In the genomic region with DNA sequence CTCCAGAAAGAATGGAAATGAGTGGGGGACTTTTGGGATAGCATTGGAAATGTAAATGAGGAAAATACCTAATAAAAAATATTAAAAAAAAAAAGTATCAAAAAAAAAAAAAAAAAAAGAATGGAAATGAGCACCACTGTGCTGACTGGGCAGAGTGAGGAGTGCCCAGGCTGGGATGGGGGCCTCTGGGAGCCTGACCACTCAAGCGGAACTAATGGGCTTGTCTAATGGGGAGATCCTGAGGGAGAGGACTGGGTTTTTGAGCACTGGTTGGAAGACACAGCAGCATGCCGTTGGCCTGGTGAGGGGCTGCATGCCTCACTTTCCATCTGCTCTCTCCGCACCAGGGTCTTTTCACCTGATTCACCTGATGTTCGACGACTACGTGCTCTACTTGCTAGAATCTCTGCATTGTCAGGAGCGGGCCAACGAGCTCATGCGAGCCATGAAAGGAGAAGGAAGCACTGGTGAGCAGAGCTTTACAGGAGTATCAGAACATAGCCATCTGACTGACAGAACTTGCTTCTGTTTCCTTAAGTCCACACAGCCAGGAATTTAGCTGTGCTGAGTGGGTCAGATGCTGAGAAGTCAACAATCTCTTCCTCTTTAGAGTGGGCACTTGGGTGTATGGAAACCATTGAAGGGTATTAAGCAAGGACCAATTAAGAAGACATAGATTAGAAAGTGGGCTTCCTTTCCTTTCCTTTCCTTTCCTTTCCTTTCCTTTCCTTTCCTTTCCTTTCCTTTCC, we compare ENCODE assay signal across 25 mouse cellular contexts. TPM values are rescaled to one million over a fixed set of nuclear protein-coding genes. Genes with fewer than 3 reads are reported as not detected.
DNase-seq lines count a peak whose midpoint lies in the region; ATAC-seq lines count a peak whose summit lies in the region.
"Had no signal": no experiment of that assay in that cellular context is flagged by ENCODE, and none has a peak within 500 bp of the region (broad histone marks: within the 10 kb centered on the region; RNA-seq: fewer than 3 reads in every experiment).

No protein-coding gene starts in this region.

- H3K36me3 ChIP-seq in embryonic facial prominence, embryonic 11.5 days (replicated peaks; ENCODE audit: control insufficient read depth, insufficient read depth, low read depth, low read length): no peaks in the 10 kb centered on the region
- H3K36me3 ChIP-seq in embryonic facial prominence, embryonic 10.5 days (replicated peaks): no peaks in the 10 kb centered on the region
- H3K36me3 ChIP-seq in kidney, embryonic 16.5 days (ENCODE audit: insufficient read depth, low read length): no peaks in the 10 kb centered on the region
- H3K36me3 ChIP-seq in midbrain, embryonic 10.5 days: peaks cover 70% of the 10 kb centered on the region
- H3K36me3 ChIP-seq in midbrain, embryonic 15.5 days (replicated peaks): no peaks in the 10 kb centered on the region
- H3K36me3 ChIP-seq: embryonic facial prominence, embryonic 12.5 days; heart, embryonic 12.5 days; limb, embryonic 13.5 days; liver, embryonic 12.5 days had no signal

- no peaks in the 10 kb centered on the region for H3K4me1 ChIP-seq in embryonic facial prominence, embryonic 11.5 days (ENCODE audit: control insufficient read depth, insufficient read depth, low read length)
- H3K4me1 ChIP-seq in embryonic facial prominence, embryonic 10.5 days: no peaks in the 10 kb centered on the region
- peaks cover 3% of the 10 kb centered on the region; the same call in 1 of the 2 replicates for H3K4me1 ChIP-seq in kidney, embryonic 16.5 days (ENCODE audit: insufficient read depth, low read length)
- H3K4me1 ChIP-seq in midbrain, embryonic 10.5 days: peaks cover 12% of the 10 kb centered on the region
- 0 out of 2 replicates have a peak, but pooled peaks cover 3% of the 10 kb centered on the region for H3K4me1 ChIP-seq in midbrain, embryonic 15.5 days
- H3K4me1 ChIP-seq: embryonic facial prominence, embryonic 12.5 days; heart, embryonic 12.5 days; liver, embryonic 12.5 days had no signal

- 0 out of 2 replicates have a peak, but pooled peaks have one; percentile 9 for ATAC-seq in embryonic facial prominence, embryonic 11.5 days (replicated peaks; ENCODE audit: insufficient number of reproducible peaks, low FRiP score, low TSS enrichment, low read depth)
- peak; percentile 79 for ATAC-seq in kidney, embryonic 16.5 days (ENCODE audit: low FRiP score, low TSS enrichment)
- no peak for ATAC-seq in midbrain, embryonic 15.5 days (replicated peaks)
- ATAC-seq in common myeloid progenitor, adult 5-6 weeks (replicated peaks; ENCODE audit: low read depth, poor library complexity, severe bottlenecking): peak; percentile 36; the same call in 1 of the 2 replicates
- ATAC-seq: intestine, postnatal 0 days; liver, embryonic 12.5 days had no signal

- no peak overlapping the region for H3K27ac ChIP-seq in embryonic facial prominence, embryonic 11.5 days (replicated peaks; ENCODE audit: low read depth, low read length)
- H3K27ac ChIP-seq in embryonic facial prominence, embryonic 10.5 days (replicated peaks): no peak overlapping the region
- no peak overlapping the region for H3K27ac ChIP-seq in kidney, embryonic 16.5 days (ENCODE audit: low read length)
- H3K27ac ChIP-seq in midbrain, embryonic 10.5 days (replicated peaks): no peak overlapping the region
- no peak overlapping the region for H3K27ac ChIP-seq in midbrain, embryonic 15.5 days
- H3K27ac ChIP-seq: embryonic facial prominence, embryonic 12.5 days; layer of hippocampus, adult 2 months; limb, embryonic 13.5 days; liver, embryonic 12.5 days; stomach, postnatal 0 days had no signal

- no peak overlapping the region for H3K4me3 ChIP-seq in embryonic facial prominence, embryonic 11.5 days (ENCODE audit: low read depth, low read length)
- no peak overlapping the region for H3K4me3 ChIP-seq in embryonic facial prominence, embryonic 10.5 days
- H3K4me3 ChIP-seq in kidney, embryonic 16.5 days (ENCODE audit: low read length): no peak overlapping the region
- H3K4me3 ChIP-seq in midbrain, embryonic 10.5 days: no peak overlapping the region
- H3K4me3 ChIP-seq in midbrain, embryonic 15.5 days: no peak overlapping the region
- H3K4me3 ChIP-seq: embryonic facial prominence, embryonic 12.5 days; heart, embryonic 12.5 days; layer of hippocampus, adult 2 months; limb, embryonic 13.5 days; liver, embryonic 12.5 days; myocyte had no signal

- intact Hi-C loops in left cerebral cortex, postnatal 14 days (cut with DNase I): no loop called here

- H3K9ac ChIP-seq in embryonic facial prominence, embryonic 11.5 days (replicated peaks; ENCODE audit: low read length): no peak overlapping the region
- H3K9ac ChIP-seq in kidney, embryonic 16.5 days (replicated peaks; ENCODE audit: low read length): no peak overlapping the region
- H3K9ac ChIP-seq in midbrain, embryonic 15.5 days: no peak overlapping the region
- H3K9ac ChIP-seq: embryonic facial prominence, embryonic 12.5 days; heart, embryonic 12.5 days; limb, embryonic 13.5 days; liver, embryonic 12.5 days had no signal

- H3K9me3 ChIP-seq in embryonic facial prominence, embryonic 11.5 days (replicated peaks; ENCODE audit: control insufficient read depth, low read length): no peaks in the 10 kb centered on the region
- no peaks in the 10 kb centered on the region for H3K9me3 ChIP-seq in embryonic facial prominence, embryonic 10.5 days
- H3K9me3 ChIP-seq in kidney, embryonic 16.5 days (ENCODE audit: low read length): no peaks in the 10 kb centered on the region
- H3K9me3 ChIP-seq in midbrain, embryonic 10.5 days (replicated peaks): no peaks in the 10 kb centered on the region
- H3K9me3 ChIP-seq in midbrain, embryonic 15.5 days: no peaks in the 10 kb centered on the region
- H3K9me3 ChIP-seq: embryonic facial prominence, embryonic 12.5 days; heart, embryonic 12.5 days; limb, embryonic 13.5 days; liver, embryonic 12.5 days had no signal

- 60% methylated on average over 9 of the region's 9 CpGs for WGBS in embryonic facial prominence, embryonic 11.5 days
- 62% methylated on average over 9 of the region's 9 CpGs for WGBS in embryonic facial prominence, embryonic 10.5 days
- WGBS in kidney, embryonic 16.5 days: 60% methylated on average over 9 of the region's 9 CpGs
- 60% methylated on average over 9 of the region's 9 CpGs for WGBS in midbrain, embryonic 10.5 days
- 52% methylated on average over 9 of the region's 9 CpGs for WGBS in midbrain, embryonic 15.5 days

- no peak for DNase-seq in embryonic facial prominence, embryonic 11.5 days (ENCODE audit: low spot score)
- DNase-seq in embryonic facial prominence, embryonic 10.5 days (ENCODE audit: low spot score): no peak
- DNase-seq in kidney, postnatal 25 days: no peak
- peak; percentile 33 for DNase-seq in midbrain, embryonic 10.5 days (ENCODE audit: low spot score)
- no peak for DNase-seq in left cerebral cortex, postnatal 14 days (ENCODE audit: low spot score in 2 of 2)
- DNase-seq: adrenal gland, postnatal 14 days; cerebellum, adult 9-10 months; gastrocnemius, postnatal 25 days; heart, adult 18-20 months; heart, postnatal 10 days; layer of hippocampus, postnatal 36 days; right cerebral cortex, postnatal 14 days; thymus, adult 2 months; thymus, postnatal 4 days had no signal

- H3K27me3 ChIP-seq in embryonic facial prominence, embryonic 11.5 days (ENCODE audit: control insufficient read depth, insufficient read depth, low read length): no peaks in the 10 kb centered on the region
- H3K27me3 ChIP-seq in embryonic facial prominence, embryonic 10.5 days (replicated peaks; ENCODE audit: low read depth, poor library complexity, severe bottlenecking): no peaks in the 10 kb centered on the region
- H3K27me3 ChIP-seq in kidney, embryonic 16.5 days (ENCODE audit: insufficient read depth, low read length): no peaks in the 10 kb centered on the region
- H3K27me3 ChIP-seq in midbrain, embryonic 10.5 days (ENCODE audit: low read depth, poor library complexity, severe bottlenecking): no peaks in the 10 kb centered on the region
- H3K27me3 ChIP-seq in midbrain, embryonic 15.5 days (replicated peaks): no peaks in the 10 kb centered on the region
- H3K27me3 ChIP-seq: embryonic facial prominence, embryonic 12.5 days; limb, embryonic 13.5 days had no signal

- H3K4me2 ChIP-seq in embryonic facial prominence, embryonic 11.5 days (ENCODE audit: low read depth, low read length): no peak overlapping the region
- H3K4me2 ChIP-seq in kidney, embryonic 16.5 days (replicated peaks; ENCODE audit: low read depth, low read length): no peak overlapping the region
- no peak overlapping the region for H3K4me2 ChIP-seq in midbrain, embryonic 15.5 days
- H3K4me2 ChIP-seq: embryonic facial prominence, embryonic 12.5 days; heart, embryonic 12.5 days; limb, embryonic 13.5 days; liver, embryonic 12.5 days had no signal

RNA-seq across cellular contexts. Expression of gene Ric8b, which starts 37.4 kb away (rescaled TPM):
- polyA plus RNA-seq in embryonic facial prominence, embryonic 11.5 days (2014; fragmentation: Nextera tagmentation; extraction: Ambion mirVana): 26.3 and 28.4 TPM in 2 replicates
- polyA plus RNA-seq in embryonic facial prominence, embryonic 10.5 days (2016; fragmentation: Nextera tagmentation; extraction: Ambion mirVana): 26.5 and 27.7 TPM in 2 replicates
- polyA plus RNA-seq in kidney, embryonic 16.5 days (2015; fragmentation: Nextera tagmentation; extraction: Ambion mirVana): 26.0 and 27.4 TPM in 2 replicates
- 28.7 and 30.3 TPM in 2 replicates for polyA plus RNA-seq in midbrain, embryonic 10.5 days (2016; fragmentation: Nextera tagmentation; extraction: Ambion mirVana)
- polyA plus RNA-seq in midbrain, embryonic 15.5 days (2015; fragmentation: Nextera tagmentation; extraction: Ambion mirVana): 48.3 and 51.8 TPM in 2 replicates
- total RNA-seq in common myeloid progenitor, adult 5-6 weeks (2017): 15.8 and 21.5 TPM in 2 replicates
- total RNA-seq in left cerebral cortex, postnatal 14 days (2021): 10 to 100 TPM; 42.7 to 43.8 TPM
